Mouse (Mus musculus) G1E (cell line): Measurements from ENCODE around the gene Slc16a1.
"Not testable (repeated sequence)": the region's sequence is repeated elsewhere in the genome, so short reads cannot be mapped to it uniquely, and the experiment has no call there.

ENCODE experiments used
- CTCF ChIP-seq: IDR thresholded peaks from 2 replicates; pipeline ENCODE4 v1.5.1; 2012; ENCODE audit warnings: low read depth, low read length, inconsistent platforms, mixed read lengths
- GATA1 ChIP-seq: IDR thresholded peaks from 2 replicates; pipeline ENCODE4 v1.6.1; 2012; ENCODE audit warnings: borderline replicate concordance, low read length, inconsistent platforms, mixed read lengths
- TAL1 ChIP-seq: conservative IDR thresholded peaks from 2 replicates; pipeline ENCODE4 v1.6.1; 2012; ENCODE audit warnings: low read depth, low read length, inconsistent platforms, mixed read lengths

DNA sequence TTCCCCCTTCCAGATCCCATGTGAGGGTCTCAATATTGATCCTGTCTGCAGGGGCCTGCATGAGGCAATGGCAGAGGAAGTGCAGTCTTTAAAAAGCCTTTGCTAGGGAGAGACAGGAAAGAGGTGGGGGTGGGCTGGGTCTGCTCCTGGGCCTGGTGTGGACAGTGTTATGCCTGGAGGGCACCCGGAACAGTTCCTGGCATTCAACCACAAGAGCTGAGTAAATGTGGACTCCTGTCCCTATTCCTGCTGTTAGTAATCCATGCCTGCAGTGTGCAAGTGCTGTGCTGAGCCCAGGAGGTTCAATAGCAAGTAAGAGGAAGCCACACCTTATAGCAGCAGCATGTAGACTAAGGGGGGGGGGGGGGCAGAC lies 69.3 kb downstream of the Slc16a1 start:
- not testable (repeated sequence) for TF ChIP-seq CTCF, TAL1, GATA1
